Mouse (Mus musculus) E14TG2a.4 (cell line): ENCODE results near the gene Sdk2.

Experiments
- H3K27me3 ChIP-seq: 2 replicates; pipeline ENCODE4 v1.6.1; 2014; ENCODE audit warnings: low read length, control low read depth; ENCODE audit not compliant: insufficient read depth
- H3K36me3 ChIP-seq: 2 replicates; pipeline ENCODE4 v1.6.1; 2014; ENCODE audit warnings: low read length, control low read depth; ENCODE audit not compliant: insufficient read depth
- H3K4me1 ChIP-seq: replicated peaks from 2 replicates; pipeline ENCODE4 v1.6.1; 2014; ENCODE audit warnings: low read depth, low read length, control low read depth
- H3K4me3 ChIP-seq: replicated peaks from 2 replicates; pipeline ENCODE4 v1.5.1; 2014; ENCODE audit warnings: mild to moderate bottlenecking, low read length
- H3K9me3 ChIP-seq: 2 replicates; pipeline ENCODE4 v1.6.1; 2014; ENCODE audit warnings: low read length, control low read depth
- CTCF ChIP-seq: conservative IDR thresholded peaks from 2 replicates; pipeline ENCODE4 v1.5.1; 2014; ENCODE audit warnings: low read length
- NANOG ChIP-seq: IDR thresholded peaks from 2 replicates; pipeline ENCODE4 v1.6.1; 2014; ENCODE audit warnings: borderline replicate concordance, low read length, mixed read lengths
- POU5F1 ChIP-seq: IDR thresholded peaks from 2 replicates; pipeline ENCODE4 v1.6.1; 2014; ENCODE audit warnings: low read length, borderline replicate concordance

The Sdk2 gene

GRCm38 (mm10) chr11:113766284-113766985 lies 300.4 kb downstream of the Sdk2 start:
- peaks cover 73% of the 10 kb centered on the region for H3K4me1 ChIP-seq
- peak overlapping the region; percentile 41; the same call in 1 of the 2 replicates for H3K4me3 ChIP-seq
- H3K27me3 ChIP-seq: peaks cover 10% of the 10 kb centered on the region
- no peak for TF ChIP-seq POU5F1
- TF ChIP-seq NANOG: no peak
- no peak for TF ChIP-seq CTCF
- H3K9me3 ChIP-seq: no peaks in the 10 kb centered on the region
- H3K36me3 ChIP-seq: no peaks in the 10 kb centered on the region

DNA sequence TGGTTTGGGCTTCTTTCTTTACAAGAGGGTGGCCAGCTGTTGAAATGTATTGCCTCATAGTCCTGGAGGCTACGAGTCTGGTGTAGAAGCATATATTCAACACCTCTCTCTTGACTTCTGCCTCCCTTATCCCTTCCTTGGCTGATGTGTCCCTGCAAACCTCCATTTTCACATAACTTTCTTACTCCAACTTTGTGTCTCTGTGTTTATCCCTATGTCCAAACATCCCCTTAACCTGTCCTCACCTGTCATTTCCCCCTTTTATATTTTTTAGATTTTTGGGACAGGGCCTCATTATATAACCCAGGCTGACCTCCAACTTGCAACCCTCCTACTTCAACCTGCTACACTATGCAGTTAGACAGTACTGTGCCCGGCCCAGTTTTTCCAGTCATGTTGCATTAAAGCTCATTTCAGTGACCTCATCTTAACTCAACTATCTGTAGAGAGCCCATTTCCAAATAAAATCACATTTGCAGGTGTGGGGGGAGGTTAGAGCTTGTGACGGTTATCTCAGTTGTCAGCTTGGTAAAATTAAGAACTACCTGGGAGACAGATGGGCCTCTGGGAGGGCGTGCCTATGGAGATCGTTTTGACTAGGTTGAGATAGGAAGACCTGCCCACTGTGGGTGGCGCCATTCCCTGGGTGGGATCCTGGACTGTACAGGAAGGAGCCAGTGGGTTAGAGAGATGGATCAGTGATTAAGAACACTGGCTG lies 302.6 kb downstream of the Sdk2 start:
- Histone ChIP-seq H3K4me1 (peaks cover 74% of the 10 kb centered on the region), H3K27me3 (peaks cover 14% of the 10 kb centered on the region), H3K4me3 (no peak overlapping the region), H3K9me3 (no peaks in the 10 kb centered on the region), H3K36me3 (no peaks in the 10 kb centered on the region)
- TF ChIP-seq NANOG (no peak), POU5F1 (no peak), CTCF (no peak)

DNA sequence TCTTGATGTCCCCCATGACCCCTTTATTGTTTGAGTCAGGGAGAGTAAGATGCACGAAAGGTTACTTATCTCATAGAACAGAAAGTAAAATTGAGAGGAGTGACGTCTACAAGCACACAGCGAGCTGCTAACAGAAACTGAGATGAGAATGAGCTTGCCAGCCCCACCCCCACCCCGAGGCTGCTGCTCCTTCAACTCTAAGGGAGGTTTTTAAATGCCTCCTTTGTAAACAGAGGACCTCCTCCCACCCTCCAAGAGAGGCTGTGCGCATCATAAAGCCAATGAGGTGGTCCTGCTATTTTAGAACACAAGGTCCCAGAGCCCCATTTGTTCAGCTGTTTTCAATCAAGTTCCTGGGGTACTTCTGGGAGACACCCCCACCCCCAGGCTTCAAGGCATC lies 303.4 kb downstream of the Sdk2 start:
- H3K4me1 ChIP-seq: peaks cover 74% of the 10 kb centered on the region
- TF ChIP-seq CTCF: no peak
- TF ChIP-seq NANOG: no peak
- no peak for TF ChIP-seq POU5F1
- H3K36me3 ChIP-seq: no peaks in the 10 kb centered on the region
- H3K27me3 ChIP-seq: peaks cover 13% of the 10 kb centered on the region; the same call in 1 of the 2 replicates
- no peaks in the 10 kb centered on the region for H3K9me3 ChIP-seq
- H3K4me3 ChIP-seq: no peak overlapping the region

GRCm38 (mm10) chr11:113762136-113762797 lies 304.6 kb downstream of the Sdk2 start:
- Histone ChIP-seq H3K4me1 (peaks cover 63% of the 10 kb centered on the region), H3K4me3 (0 out of 2 replicates have a peak overlapping the region, but pooled peaks have one; percentile 10), H3K36me3 (no peaks in the 10 kb centered on the region), H3K9me3 (no peaks in the 10 kb centered on the region), H3K27me3 (peaks cover 13% of the 10 kb centered on the region; the same call in 1 of the 2 replicates)
- TF ChIP-seq NANOG (no peak), POU5F1 (no peak), CTCF (no peak)

DNA sequence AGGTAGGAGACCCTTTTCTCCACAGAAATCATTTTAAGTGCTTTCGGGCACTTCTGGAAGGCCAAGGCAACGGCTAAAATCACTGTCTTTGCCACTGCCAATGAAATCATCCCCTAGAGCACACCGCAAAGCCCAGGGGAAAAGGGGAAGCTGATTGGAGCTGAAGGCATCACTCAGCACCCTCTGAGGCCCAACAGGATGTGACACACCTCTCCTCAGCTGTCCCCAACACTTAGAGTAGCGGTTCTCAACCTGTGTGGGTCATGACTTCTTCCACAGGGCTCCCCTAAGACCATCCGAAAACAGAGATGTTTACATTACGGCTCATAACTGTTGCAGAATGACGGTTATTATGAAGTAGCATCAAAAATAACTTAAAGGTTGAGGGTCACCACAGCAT lies 305.2 kb downstream of the Sdk2 start:
- H3K36me3 ChIP-seq: no peaks in the 10 kb centered on the region
- TF ChIP-seq NANOG: no peak
- no peak for TF ChIP-seq POU5F1
- no peak for TF ChIP-seq CTCF
- peaks cover 13% of the 10 kb centered on the region; the same call in 1 of the 2 replicates for H3K27me3 ChIP-seq
- peaks cover 61% of the 10 kb centered on the region for H3K4me1 ChIP-seq
- H3K9me3 ChIP-seq: no peaks in the 10 kb centered on the region
- H3K4me3 ChIP-seq: 0 out of 2 replicates have a peak overlapping the region, but pooled peaks have one; percentile 10

DNA sequence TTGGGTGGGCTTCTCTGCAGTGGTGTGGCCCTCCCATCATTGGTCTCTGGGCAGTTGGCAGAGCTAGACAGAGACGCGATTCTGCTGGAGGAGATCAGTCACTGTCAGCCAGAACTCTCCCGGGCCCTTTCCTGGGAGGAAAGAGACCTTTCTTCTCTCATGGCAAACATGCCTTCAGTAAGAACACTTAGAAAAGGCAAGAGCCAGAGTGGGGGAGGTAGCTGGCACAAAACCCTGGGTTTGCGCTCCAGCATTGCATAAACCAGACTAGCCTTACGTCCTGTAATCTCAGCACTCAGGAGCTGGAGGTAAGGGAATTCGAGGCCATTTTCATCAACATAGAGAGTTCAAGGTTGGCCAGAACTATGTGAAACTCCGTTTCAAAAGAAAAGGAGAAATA lies 306.4 kb downstream of the Sdk2 start:
- Histone ChIP-seq H3K4me1 (peaks cover 60% of the 10 kb centered on the region), H3K4me3 (no peak overlapping the region), H3K9me3 (no peaks in the 10 kb centered on the region), H3K27me3 (peaks cover 13% of the 10 kb centered on the region; the same call in 1 of the 2 replicates), H3K36me3 (no peaks in the 10 kb centered on the region)
- TF ChIP-seq POU5F1 (no peak), CTCF (no peak), NANOG (no peak)

DNA sequence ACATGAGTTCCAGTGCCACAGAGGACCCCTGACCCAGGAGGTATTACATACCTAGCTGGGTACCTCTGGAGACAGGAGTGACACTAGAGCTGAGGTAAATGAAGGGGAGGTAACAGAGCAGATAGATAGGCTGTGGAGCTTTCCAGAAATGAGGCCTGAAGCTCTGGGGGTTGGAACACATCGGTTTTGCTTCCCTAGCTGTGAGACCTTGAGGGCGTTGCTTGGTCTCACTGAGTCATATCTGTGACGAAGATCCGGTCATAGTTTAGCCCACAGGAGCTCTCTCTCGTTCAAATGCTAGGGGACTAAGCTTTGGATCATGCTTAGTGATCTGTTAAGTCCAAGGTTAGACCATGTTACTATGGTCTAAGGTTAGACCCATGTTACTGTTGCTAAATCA lies 308.0 kb downstream of the Sdk2 start:
- no peaks in the 10 kb centered on the region for H3K9me3 ChIP-seq
- H3K27me3 ChIP-seq: peaks cover 13% of the 10 kb centered on the region; the same call in 1 of the 2 replicates
- TF ChIP-seq CTCF (no peak), POU5F1 (no peak), NANOG (no peak)
- H3K36me3 ChIP-seq: no peaks in the 10 kb centered on the region
- H3K4me3 ChIP-seq: no peak overlapping the region
- H3K4me1 ChIP-seq: peaks cover 60% of the 10 kb centered on the region

- Histone ChIP-seq H3K9me3 (no peaks in the 10 kb centered on the region), H3K27me3 (peaks cover 13% of the 10 kb centered on the region; the same call in 1 of the 2 replicates), H3K4me3 (no peak overlapping the region), H3K36me3 (no peaks in the 10 kb centered on the region), H3K4me1 (peaks cover 55% of the 10 kb centered on the region)
- TF ChIP-seq NANOG (no peak), POU5F1 (no peak), CTCF (no peak)
Measured at GRCm38 (mm10) chr11:113756578-113756977, 310.3 kb downstream of the Sdk2 start.
